Mouse (Mus musculus) thymus, postnatal 14 days (tissue): Measurements from ENCODE around the gene Tnfaip8l2.

ENCODE experiments used
- DNase-seq: peaks from one replicate; pipeline ENCODE4 v3.0.0; 2021

Tnfaip8l2 gene

GRCm38 (mm10) chr3:95141952-95142616 lies at the start of gene Tnfaip8l2:
Gene Tnfaip8l2, minus strand, starts transcription at chr3:95142360.
- peak; percentile 74 for DNase-seq

DNA sequence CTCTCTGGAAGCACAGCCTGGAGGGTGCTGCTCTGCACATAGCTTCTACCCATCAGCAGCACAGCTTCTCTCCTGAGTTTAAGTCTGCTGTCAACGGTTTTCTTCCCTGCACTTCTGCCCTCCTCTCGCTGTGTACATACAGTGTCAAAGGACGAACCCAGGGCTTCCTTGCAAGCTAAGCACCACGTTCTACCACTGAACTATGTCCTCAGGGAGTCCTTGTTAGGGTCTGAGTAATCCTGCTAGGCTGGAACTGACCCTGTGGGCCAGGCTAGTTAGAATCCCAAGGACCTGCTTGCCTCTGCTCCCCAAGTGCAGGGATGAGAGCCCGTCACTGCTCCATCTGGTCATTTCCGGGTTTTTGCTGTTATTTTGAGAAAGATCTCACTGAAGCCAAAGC lies 44.7 kb upstream of the Tnfaip8l2 start:
- no peak for DNase-seq

DNA sequence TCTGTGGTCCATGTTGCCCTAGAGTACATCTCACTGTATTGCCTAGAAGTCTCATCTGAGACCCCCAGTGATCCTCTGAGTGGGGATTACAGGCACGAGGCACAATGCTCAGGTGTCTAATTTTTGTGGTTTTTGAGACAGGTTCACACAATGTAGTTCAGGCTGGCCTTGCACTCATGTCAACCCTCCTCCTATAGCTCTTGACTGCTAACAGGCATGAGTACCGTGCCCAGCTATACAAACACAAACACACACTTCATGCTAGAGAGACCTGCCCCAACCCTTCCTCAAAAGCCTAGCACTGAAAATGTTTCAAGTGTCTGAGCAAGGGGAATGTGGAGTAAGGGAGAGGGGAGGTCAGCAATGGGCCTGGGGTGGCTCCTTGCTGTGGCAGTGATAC lies 43.9 kb upstream of the Tnfaip8l2 start:
- no peak for DNase-seq

GRCm38 (mm10) chr3:95184796-95185577 lies 42.8 kb upstream of the Tnfaip8l2 start:
- no peak for DNase-seq

GRCm38 (mm10) chr3:95181841-95182240 lies 39.7 kb upstream of the Tnfaip8l2 start:
- no peak for DNase-seq

- no peak for DNase-seq
Observed at GRCm38 (mm10) chr3:95179890-95180289, 37.7 kb upstream of the Tnfaip8l2 start.

DNA sequence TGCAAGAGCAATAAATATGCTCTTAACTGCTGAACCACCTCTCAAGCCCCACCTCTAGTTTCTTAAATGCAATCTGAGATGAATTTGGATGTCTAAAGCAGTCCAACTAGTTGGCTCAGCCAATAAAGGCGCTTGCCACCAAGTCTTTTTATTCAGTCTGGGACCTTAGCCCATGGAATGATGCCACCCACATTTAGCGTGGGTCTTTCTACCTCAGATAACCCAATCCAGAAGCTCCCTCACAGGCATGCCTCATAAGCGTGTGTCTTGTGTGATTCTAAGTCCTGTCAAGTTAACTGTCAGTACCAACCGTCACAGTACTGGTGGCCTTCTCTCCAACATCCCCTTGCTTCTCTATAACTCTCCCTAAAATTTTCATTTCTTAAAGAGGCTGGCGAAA lies 36.8 kb upstream of the Tnfaip8l2 start:
- DNase-seq = no peak

GRCm38 (mm10) chr3:95177583-95177982 lies 35.4 kb upstream of the Tnfaip8l2 start:
- DNase-seq = no peak

GRCm38 (mm10) chr3:95176500-95176899 lies 34.3 kb upstream of the Tnfaip8l2 start:
- DNase-seq = no peak

- peak; percentile 89 for DNase-seq
Observed at GRCm38 (mm10) chr3:95174011-95174592, 31.9 kb upstream of the Tnfaip8l2 start.

- peak; percentile 11 for DNase-seq
Observed at GRCm38 (mm10) chr3:95173256-95173949, 31.2 kb upstream of the Tnfaip8l2 start.

DNA sequence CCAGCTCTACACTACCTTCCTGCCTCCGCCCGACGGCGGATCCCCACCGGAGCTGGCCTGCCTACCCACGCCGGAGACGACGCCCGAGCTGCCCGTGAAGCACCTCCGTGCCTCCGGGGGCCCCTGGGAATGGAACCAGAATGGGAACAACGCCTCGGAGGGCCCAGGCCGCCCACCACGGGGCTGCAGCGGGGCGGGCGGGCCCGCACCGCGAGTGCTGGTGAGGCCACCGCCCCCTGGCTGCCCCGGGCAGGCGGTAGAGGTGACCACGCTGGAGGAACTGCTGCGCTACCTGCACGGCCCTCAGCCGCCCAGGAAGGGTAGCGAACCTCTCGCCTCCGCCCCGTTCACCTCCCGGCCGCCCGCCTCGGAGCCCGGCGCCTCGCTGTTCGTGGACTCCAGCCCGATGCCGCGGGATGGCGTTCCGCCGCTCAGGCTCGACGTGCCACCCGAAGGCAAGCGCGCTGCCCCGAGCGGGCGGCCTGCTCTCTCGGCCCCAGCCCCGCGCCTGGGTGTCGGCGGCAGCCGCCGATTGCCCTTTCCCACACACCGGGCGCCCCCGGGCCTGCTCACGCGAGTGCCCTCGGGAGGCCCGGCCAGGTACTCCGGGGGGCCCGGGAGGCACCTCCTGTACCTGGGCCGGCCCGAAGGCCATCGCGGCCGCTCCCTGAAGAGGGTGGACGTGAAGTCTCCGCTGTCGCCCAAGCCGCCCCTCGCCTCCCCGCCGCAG lies 30.5 kb upstream of the Tnfaip8l2 start:
- peak; percentile 7 for DNase-seq

DNA sequence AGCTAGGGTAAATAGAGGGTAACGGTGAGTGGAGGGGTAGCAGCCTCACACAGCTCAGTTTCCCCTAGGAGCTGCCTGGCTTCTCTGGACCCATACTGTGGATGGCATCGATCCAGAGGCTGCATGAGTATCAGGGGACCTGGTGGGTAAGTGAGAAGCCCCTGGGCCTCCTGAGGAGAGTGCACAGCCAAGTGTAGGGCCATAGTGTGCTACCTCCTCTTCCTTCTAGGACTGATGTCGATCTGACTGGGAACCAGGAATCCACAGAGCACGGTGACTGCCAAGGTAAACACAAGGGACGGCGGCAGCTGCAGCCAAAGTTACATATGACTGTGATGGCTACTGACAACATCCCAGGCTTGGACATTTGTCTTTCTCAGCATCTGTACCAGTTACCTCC lies 28.9 kb upstream of the Tnfaip8l2 start:
- no peak for DNase-seq

DNA sequence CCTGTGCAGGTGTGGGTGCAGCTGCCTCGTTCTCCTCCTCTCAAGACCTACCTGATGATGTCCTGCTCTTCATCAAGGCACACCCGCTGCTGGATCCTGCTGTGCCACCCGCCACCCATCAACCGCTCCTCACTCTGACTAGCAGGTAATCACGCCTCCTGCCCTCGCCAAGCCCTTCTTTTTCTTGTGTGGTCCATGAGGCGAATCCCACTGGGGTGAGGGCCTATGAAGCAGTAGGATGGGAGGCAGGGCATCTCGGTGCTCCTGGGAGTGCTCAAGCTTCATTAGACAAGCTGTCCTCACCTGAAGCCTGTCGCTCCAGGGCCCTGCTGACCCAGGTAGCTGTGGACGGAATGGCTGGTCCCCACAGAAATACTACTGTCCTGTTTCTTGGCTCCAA lies 27.8 kb upstream of the Tnfaip8l2 start:
- DNase-seq = no peak

GRCm38 (mm10) chr3:95164840-95165239 lies 22.7 kb upstream of the Tnfaip8l2 start:
- no peak for DNase-seq

GRCm38 (mm10) chr3:95164256-95164550 lies 22.0 kb upstream of the Tnfaip8l2 start:
- DNase-seq = no peak

- no peak for DNase-seq
Observed at GRCm38 (mm10) chr3:95163419-95164255, 21.5 kb upstream of the Tnfaip8l2 start.

DNA sequence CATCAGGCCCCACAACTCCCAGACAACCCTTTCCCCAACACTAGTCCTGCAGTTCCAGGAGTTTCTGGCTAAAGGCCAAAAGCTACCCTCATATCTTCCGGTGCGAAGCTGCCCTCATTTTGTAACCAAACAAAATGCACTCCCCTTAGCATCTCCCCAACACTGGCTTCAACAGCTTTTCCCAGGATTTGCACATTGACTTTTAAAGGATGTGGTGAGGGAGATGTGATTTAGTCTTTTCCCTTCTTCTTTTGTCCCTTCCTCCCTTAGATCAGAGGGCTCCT lies 20.1 kb upstream of the Tnfaip8l2 start:
- no peak for DNase-seq

DNA sequence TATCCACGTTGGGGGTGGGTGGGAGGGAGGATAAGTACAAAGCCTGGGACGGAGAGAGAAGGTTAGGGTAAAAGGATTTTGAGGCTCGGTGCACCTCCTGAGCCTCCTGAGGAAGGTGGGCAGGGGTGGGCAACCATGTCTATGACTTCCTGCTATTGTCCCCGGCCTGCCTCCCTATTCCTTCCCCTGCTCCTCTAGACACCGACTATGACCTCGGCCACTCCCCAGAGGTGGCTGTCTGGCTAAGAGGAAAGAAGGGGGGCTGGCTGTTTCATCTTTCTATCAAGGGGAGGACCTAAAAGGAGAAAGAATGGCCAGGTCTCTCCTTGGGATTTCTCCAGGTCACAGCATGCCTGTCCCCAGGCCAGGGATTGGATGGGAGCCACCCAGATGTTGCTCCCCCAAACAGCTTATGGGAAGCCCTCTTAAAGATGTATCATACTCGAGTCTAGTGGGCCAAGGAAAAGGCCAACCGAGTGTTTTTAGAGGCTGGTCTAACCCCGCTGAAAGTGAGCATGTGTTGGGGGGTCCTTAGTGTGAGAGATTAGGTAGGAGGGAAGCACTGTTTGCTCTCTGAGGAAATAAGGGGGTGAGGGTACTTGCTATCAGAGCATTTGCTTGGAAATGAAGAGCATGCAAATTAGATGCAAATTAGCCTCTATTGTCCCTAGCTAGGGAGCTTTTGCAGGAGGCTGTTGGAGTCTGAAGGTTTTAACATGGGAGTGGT lies 19.6 kb upstream of the Tnfaip8l2 start:
- DNase-seq = no peak

DNA sequence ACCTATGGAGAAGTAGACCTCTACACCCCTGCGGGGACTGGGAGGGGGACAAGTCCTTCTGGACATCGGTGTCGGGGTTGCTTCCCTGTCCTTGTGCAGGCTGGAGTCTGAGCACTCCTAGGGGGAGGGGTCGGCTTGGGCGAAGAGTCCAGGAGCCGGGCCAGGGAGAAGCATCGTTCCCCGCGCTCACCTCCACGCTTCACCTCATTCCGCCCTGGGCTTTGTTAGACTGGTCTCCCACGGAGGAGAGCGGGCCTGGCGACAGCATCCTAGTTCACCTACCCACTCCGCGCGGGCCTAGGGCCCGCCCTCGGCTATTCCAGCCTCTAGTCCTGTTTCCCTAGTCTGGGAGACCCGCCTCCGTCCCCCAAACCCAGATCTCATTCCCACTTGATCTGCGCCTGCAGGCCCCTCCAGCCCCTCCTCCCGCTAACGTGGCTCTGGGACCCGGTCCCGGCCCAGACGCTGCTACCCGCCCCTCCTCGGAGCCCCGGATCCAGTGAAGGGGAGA lies 18.9 kb upstream of the Tnfaip8l2 start:
- peak; percentile 26 for DNase-seq
